Mouse (Mus musculus): ENCODE results near the gene Ankrd2.
"Not testable (repeated sequence)": the region's sequence is repeated elsewhere in the genome, so short reads cannot be mapped to it uniquely, and the experiment has no call there.

The Ankrd2 gene

DNA sequence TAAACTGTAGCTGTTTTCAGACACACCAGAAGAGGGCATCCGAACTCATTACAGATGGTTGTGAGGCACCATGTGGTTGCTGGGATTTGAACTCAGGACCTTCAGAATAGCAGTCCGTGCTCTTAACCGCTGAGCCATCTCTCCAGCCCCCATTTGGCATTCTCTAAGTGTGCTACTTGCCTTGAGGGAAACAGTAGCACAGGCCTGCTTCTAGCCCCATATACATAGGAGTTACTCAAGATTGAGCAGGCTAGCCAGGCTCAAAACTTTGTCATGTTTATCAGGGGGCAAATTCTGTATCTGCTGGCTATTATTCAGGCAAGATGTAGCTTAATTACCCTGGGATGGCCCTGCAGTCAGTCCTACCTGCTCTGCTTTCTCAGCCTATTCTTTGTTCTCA lies 15.6 kb downstream of the Ankrd2 start:
- DNase-seq (ENCODE audit: extremely low read depth, insufficient read length, low spot score) = no peak

GRCm38 (mm10) chr19:42051948-42052347 lies 16.1 kb downstream of the Ankrd2 start, which contains the start of gene 4933411K16Rik:
Gene 4933411K16Rik, plus strand, starts transcription at chr19:42052248.
- no peak for DNase-seq (ENCODE audit: extremely low read depth, insufficient read length, low spot score)

GRCm38 (mm10) chr19:42054255-42054654 lies 18.5 kb downstream of the Ankrd2 start:
- no peak for DNase-seq (ENCODE audit: extremely low read depth, insufficient read length, low spot score)

DNA sequence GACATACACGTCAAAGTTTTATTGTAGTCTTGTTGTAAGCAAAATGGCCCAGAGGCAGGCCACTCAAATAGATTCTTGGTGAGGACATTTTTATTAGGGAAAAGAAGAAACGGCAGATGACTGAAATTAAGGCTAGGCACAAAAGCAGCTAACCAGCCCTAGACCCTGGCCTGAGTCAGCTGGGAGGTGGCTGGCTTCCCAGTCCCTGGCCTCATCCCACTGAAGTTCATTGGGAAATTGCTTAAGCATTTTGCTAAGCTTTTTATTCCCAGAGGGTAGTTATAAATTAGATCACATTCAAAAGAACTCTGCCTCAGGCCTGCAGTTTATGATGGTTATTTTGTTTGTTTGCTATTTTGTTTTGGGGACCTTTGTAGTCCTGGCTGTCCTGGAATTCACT lies 20.1 kb downstream of the Ankrd2 start:
- DNase-seq (ENCODE audit: extremely low read depth, insufficient read length, low spot score) = no peak

DNA sequence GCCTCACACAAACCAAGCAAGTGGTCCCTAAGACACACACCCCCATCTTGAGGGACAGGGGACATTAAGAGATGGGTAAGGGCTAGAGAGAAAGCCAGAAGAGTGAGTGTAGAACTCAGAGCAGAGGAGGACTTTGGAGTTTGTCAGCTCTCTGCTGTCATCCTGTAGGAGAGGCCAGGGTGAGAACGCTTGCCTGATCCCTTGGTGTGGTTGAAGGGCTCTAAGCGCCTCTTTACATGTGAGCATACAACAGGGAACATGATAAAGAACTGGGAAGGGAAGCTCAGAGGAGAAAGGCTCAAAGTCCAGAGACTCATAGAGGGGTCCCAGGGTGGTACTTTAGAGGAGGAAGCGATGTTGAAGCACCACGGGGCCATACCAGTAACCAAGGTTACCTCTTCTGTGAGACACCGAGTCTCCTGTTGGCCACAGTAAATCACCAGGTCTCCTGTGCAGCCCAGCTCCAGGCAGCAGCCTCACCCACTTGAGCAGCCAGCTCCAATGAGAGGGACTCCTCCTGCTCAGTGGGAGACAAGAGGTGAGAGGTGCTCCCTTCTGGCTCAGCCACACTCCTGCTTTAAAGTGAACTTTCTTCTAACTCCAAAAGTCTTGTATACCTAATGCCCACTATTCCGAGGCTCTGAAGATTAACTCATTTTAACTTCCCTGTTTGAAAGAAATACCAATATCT lies 21.1 kb downstream of the Ankrd2 start:
- DNase-seq (ENCODE audit: extremely low read depth, insufficient read length, low spot score) = no peak

DNA sequence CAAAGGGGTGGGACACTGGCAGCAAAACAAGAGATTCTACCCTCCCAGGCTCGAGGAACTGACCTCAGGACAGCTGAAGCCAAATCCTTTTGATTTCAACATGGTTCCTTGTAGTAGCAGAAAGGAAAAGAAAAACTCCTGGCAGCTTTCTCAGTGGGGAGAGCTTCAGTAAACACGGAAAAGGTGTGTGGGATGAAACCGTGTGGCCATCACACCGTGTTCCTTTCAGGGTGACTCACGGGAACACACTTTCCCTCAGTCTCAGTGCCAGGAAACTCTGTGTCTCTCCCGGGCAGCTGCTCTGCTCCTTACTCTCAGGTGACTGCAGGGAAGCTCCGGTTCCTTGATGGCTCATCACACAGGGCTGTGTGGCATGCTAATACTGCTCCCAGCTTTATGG lies 22.6 kb downstream of the Ankrd2 start:
- no peak for DNase-seq (ENCODE audit: extremely low read depth, insufficient read length, low spot score)

- DNase-seq (ENCODE audit: extremely low read depth, insufficient read length, low spot score) = no peak
These were observed 25.6 kb downstream of the Ankrd2 start for GRCm38 (mm10) chr19:42061443-42061842.

DNA sequence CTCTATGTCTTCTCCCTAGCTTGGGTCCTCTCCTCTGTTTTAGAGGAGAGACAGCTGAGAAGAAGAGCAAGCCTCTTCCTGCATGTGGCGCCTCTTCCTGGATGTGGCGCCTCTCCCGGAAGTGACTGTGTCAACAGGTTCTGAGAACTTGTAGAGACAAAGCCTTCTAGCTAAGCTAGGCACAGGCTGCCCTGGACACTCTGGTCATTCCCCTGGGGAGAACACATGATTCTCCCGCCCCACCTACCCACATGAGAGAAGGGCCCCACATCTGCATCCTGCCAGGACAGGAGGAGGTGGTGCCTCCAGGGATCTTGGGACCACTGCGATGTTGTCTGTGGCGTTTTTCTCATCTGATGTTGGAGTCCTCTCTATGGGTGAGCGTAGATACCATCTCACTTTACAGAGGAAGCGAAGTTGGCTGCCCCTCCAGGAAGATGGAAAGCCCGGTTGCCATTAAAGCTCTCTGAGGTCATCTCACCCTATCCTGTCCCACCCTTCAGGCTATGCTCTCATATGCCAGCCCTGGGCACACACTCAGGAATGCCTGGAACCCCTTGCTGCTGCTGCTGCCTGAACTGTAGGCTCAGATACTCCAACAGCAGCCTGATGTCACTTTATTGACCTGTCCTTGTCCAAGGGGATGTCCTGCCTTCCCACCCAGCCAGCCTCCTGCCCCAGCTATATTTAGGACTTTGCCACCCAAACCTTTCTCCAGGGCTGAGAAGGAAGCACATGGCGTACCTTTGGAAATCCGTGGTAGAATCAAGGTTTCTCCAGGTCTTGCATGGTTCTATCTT lies 32.8 kb downstream of the Ankrd2 start:
- no peak for DNase-seq (ENCODE audit: extremely low read depth, insufficient read length, low spot score)

GRCm38 (mm10) chr19:42069241-42069525 lies 33.4 kb downstream of the Ankrd2 start:
- no peak for DNase-seq (ENCODE audit: extremely low read depth, insufficient read length, low spot score)

DNA sequence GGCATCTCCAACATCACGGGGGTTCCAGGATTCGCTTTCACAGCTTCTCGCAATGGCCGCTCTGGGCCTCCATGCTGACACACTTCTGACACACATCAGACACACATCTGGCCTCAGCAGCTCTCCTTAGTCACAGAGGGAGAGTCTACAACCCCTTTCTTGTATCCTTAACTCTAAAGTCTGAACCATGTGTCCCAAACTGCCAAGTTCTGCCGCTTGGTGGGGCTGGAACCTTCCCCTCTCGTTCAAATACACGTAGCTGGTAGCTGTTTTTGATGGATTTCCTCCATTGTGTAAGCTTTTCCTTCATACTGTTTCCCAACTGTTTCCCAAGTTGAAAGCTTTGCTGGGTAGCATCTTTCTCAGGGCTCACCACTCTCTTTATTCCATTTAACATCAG lies 35.4 kb downstream of the Ankrd2 start:
- no peak for DNase-seq (ENCODE audit: extremely low read depth, insufficient read length, low spot score)

- DNase-seq (ENCODE audit: extremely low read depth, insufficient read length, low spot score) = no peak
These were observed 36.2 kb downstream of the Ankrd2 start for GRCm38 (mm10) chr19:42071886-42072608.

DNA sequence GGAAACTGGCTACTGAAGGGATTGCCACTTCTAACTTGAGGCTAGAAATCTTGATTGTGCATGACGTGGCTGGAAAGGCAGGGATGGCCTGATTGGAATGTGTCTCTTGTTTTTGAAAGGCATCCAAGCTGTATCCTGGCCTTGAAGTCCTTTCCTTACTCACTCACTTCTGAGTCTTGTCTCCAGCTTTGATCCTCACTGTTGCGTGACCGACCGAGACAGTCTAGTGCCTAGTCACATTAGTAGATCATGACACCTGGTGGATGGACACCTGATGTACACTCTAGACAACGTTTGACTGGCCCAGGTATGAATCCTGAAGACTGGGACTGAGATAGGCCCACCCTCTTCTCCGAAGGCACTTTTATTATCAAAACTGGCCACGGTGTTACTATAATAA lies 37.0 kb downstream of the Ankrd2 start:
- no peak for DNase-seq (ENCODE audit: extremely low read depth, insufficient read length, low spot score)

DNA sequence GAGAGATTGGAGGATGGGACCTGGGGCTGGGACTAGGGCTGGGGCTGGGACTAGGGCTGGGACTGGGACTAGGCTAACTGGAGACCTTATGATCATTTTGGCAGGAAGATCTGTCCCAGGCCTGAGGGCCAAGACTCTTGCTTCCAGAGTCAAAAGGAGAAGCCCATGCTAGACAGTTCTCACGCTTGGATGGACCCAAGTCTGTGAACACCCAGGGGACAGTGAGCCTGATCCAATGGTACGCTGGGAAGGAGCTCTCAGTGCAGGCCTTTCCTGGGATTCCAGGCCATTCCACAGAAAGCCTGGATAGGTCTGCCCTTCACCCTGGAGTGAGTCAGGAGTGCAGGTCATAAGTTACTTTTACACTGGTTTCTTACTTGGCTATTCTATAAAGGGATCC lies 39.3 kb downstream of the Ankrd2 start:
- no peak for DNase-seq (ENCODE audit: extremely low read depth, insufficient read length, low spot score)

- no peak for DNase-seq (ENCODE audit: extremely low read depth, insufficient read length, low spot score)
These were observed 40.2 kb downstream of the Ankrd2 start for GRCm38 (mm10) chr19:42075992-42076391.

DNA sequence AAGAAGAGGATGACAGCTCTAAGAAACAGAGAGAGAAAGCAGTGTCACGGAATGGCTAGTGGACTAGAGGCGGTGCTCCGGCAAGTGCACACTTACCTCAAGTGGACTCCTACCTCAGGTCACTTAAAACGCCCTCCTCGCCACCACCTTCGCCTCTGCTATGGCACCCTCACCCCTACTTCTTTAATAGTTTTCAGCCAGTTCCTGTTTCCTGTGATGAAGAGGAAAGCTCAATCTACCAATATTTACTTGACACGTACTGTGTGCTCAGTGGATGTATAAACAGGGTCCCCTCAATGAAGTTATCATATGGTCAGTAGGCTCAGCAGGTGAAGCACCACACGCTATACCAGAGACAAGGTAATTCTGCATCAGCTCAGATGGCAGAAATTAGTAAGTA lies 42.8 kb downstream of the Ankrd2 start:
- no peak for DNase-seq (ENCODE audit: extremely low read depth, insufficient read length, low spot score)

DNA sequence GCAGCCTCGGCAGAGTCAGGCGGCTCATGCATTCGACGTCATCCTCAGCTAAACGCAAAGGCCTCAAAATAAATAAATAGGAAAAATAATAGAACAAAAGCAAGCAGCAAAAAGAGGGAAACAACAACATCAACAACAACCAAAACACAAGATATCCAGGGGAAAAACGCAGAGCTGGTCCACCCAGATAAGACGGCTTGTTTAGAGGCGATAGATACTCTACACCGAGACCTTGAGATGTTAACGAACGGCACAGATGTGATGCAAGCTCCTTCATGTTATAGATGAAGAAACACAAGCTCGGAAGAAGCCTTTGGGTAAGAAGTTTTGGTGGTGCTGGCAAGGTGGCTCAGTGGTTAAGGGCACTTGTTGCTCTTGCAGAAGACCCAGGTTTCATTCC lies 43.2 kb downstream of the Ankrd2 start:
- DNase-seq (ENCODE audit: extremely low read depth, insufficient read length, low spot score) = no peak

DNA sequence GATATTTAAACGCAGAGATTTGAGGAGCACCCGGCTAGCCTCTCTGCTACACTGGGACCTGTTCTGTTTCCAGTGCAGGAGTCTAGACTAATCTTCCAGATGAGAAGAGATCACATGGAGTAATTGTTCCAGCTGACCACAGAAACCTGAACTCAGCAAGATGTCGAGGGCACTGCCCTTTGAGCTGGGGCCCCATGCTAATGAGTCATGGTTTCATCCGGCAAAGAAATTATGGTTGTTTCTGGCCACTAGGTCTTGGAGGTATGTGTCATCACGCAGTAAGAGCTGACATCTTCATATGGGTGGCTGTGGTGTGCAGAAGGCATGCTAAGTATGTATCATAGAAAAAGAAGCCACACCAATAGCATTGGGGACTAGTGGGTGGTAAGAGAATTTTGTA lies 44.1 kb downstream of the Ankrd2 start:
- peak; percentile 70 for DNase-seq (ENCODE audit: extremely low read depth, insufficient read length, low spot score)

GRCm38 (mm10) chr19:42080469-42080868 lies 44.7 kb downstream of the Ankrd2 start:
- no peak for DNase-seq (ENCODE audit: extremely low read depth, insufficient read length, low spot score)

DNA sequence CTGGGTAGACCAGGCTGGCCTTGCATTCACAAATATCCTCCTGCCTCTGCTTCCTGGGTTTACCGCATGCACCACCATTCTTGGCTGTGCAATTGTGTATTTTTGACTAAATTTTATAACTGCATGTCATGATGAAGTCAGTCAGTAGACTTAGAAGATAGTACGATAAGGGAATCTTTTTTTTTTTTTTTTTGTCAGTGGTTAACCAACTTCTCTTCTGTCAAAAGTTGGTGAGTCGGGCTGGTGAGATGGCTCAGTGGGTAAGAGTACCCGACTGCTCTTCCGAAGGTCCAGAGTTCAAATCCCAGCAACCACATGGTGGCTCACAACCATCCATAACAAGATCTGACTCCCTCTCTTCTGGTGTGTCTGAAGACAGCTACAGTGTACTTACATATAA lies 45.8 kb downstream of the Ankrd2 start:
- not testable (repeated sequence) for DNase-seq (ENCODE audit: extremely low read depth, insufficient read length, low spot score)

GRCm38 (mm10) chr19:42085690-42086089 lies 49.9 kb downstream of the Ankrd2 start:
- DNase-seq (ENCODE audit: extremely low read depth, insufficient read length, low spot score) = no peak

DNA sequence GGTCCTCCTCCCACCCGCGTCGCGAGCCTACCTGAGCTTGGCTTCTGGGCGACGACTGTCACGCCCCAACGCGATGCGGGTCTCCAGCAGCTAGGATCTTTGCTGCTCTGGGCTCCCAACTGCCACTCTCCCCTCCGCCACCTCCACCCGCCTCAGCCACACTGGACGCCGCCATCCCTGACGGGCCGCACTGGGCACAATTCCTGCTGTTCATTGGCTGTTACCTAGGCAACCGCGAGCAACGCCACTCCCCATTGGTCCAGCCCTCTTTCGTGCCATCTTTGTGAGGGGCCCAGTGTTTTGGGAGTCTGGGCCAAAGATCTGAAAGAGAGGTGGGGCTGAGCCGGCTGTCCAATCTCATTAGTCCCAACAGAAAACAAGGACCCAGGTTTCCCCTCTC lies 50.4 kb downstream of the Ankrd2 start, which contains the start of gene Morn4:
Gene Morn4, minus strand, starts transcription at position 192 of the 400 bp plus-strand sequence.
- peak; percentile 73 for DNase-seq (ENCODE audit: extremely low read depth, insufficient read length, low spot score)

All from 3134 (cell line).